ENCODE assay signal across 12 mouse cellular contexts in genomic region chr16:34748081-34748720, GRCm38 (mm10). TPM values are rescaled to one million over a fixed set of nuclear protein-coding genes. Genes with fewer than 3 reads are reported as not detected.
A peak's percentile ranks its signal among the peaks of the same experiment; 100 is the strongest.
DNase-seq lines count a peak whose midpoint lies in the region; ATAC-seq lines count a peak whose summit lies in the region.
"Had no signal": no experiment of that assay in that cellular context is flagged by ENCODE, and none has a peak within 500 bp of the region (broad histone marks: within the 10 kb centered on the region; RNA-seq: fewer than 3 reads in every experiment).

No protein-coding gene starts in this region.

- ATAC-seq in forebrain, embryonic 11.5 days (replicated peaks; ENCODE audit: low FRiP score) = peak; percentile 67
- no peak for ATAC-seq in forebrain, embryonic 15.5 days (replicated peaks)
- ATAC-seq in monocyte, adult 5-6 weeks (replicated peaks; ENCODE audit: insufficient number of reproducible peaks, low FRiP score, low TSS enrichment, poor library complexity, severe bottlenecking) = no peak
- ATAC-seq: intestine, embryonic 16.5 days had no signal

- H3K27me3 ChIP-seq in forebrain, embryonic 11.5 days (ENCODE audit: control insufficient read depth, insufficient read depth, low read length) = 0 out of 2 replicates have a peak, but pooled peaks cover 2% of the 10 kb centered on the region
- H3K27me3 ChIP-seq in forebrain, embryonic 15.5 days = peaks cover 11% of the 10 kb centered on the region; the same call in 1 of the 2 replicates
- peaks cover 29% of the 10 kb centered on the region for H3K27me3 ChIP-seq in heart, embryonic 10.5 days (ENCODE audit: insufficient read depth, poor library complexity, severe bottlenecking)

- H3K27ac ChIP-seq in forebrain, embryonic 11.5 days (ENCODE audit: low read depth, low read length) = no peak overlapping the region
- H3K27ac ChIP-seq in forebrain, embryonic 15.5 days (replicated peaks) = no peak overlapping the region
- no peak overlapping the region; the same call in 1 of the 2 replicates for H3K27ac ChIP-seq in heart, embryonic 10.5 days
- H3K27ac ChIP-seq: heart, embryonic 15.5 days had no signal

- H3K4me3 ChIP-seq in forebrain, embryonic 11.5 days (ENCODE audit: low read depth, low read length) = no peak overlapping the region
- H3K4me3 ChIP-seq in forebrain, embryonic 15.5 days = no peak overlapping the region
- no peak overlapping the region for H3K4me3 ChIP-seq in heart, embryonic 10.5 days
- H3K4me3 ChIP-seq: heart, embryonic 15.5 days had no signal

- H3K4me2 ChIP-seq in forebrain, embryonic 11.5 days (ENCODE audit: low read depth, low read length, severe bottlenecking) = 0 out of 2 replicates have a peak overlapping the region, but pooled peaks have one; percentile 8
- no peak overlapping the region for H3K4me2 ChIP-seq in forebrain, embryonic 15.5 days (replicated peaks)
- H3K4me2 ChIP-seq: heart, embryonic 15.5 days had no signal

- DNase-seq in forebrain, embryonic 11.5 days (ENCODE audit: low spot score) = peak; percentile 72
- peak; percentile 42 to 64 for DNase-seq in urinary bladder, adult 18-20 months (ENCODE audit: low spot score in 2 of 2)
- DNase-seq in urinary bladder, postnatal 10 days (ENCODE audit: low spot score) = no peak
- peak; percentile 36 for DNase-seq in mesoderm, embryonic 11.5 days (ENCODE audit: low read depth, low spot score)
- no peak for DNase-seq in heart, embryonic 10.5 days (ENCODE audit: low spot score)
- no peak for DNase-seq in adrenal gland, postnatal 4 days (ENCODE audit: low spot score in 2 of 2)
- DNase-seq: cerebellum, adult 9-11 months; thymus, postnatal 14 days had no signal

- H3K9me3 ChIP-seq in forebrain, embryonic 11.5 days (ENCODE audit: control insufficient read depth, low read length) = no peaks in the 10 kb centered on the region; the same call in 1 of the 2 replicates
- no peaks in the 10 kb centered on the region for H3K9me3 ChIP-seq in forebrain, embryonic 15.5 days
- no peaks in the 10 kb centered on the region for H3K9me3 ChIP-seq in heart, embryonic 10.5 days
- H3K9me3 ChIP-seq: heart, embryonic 15.5 days had no signal

- H3K9ac ChIP-seq in forebrain, embryonic 11.5 days (ENCODE audit: low read length) = no peak overlapping the region
- no peak overlapping the region for H3K9ac ChIP-seq in forebrain, embryonic 15.5 days (replicated peaks)
- H3K9ac ChIP-seq: heart, embryonic 15.5 days had no signal

- H3K4me1 ChIP-seq in forebrain, embryonic 11.5 days (replicated peaks; ENCODE audit: control insufficient read depth, insufficient read depth, low read length) = peaks cover 20% of the 10 kb centered on the region
- peaks cover 17% of the 10 kb centered on the region for H3K4me1 ChIP-seq in forebrain, embryonic 15.5 days
- peaks cover 18% of the 10 kb centered on the region for H3K4me1 ChIP-seq in heart, embryonic 10.5 days

- no peaks in the 10 kb centered on the region for H3K36me3 ChIP-seq in forebrain, embryonic 11.5 days (ENCODE audit: control insufficient read depth, insufficient read depth, low read length)
- H3K36me3 ChIP-seq in forebrain, embryonic 15.5 days = no peaks in the 10 kb centered on the region
- no peaks in the 10 kb centered on the region for H3K36me3 ChIP-seq in heart, embryonic 10.5 days
- H3K36me3 ChIP-seq: heart, embryonic 15.5 days had no signal

- WGBS in forebrain, embryonic 11.5 days = 11% methylated on average over 11 of the region's 11 CpGs
- WGBS in forebrain, embryonic 15.5 days = 19% methylated on average over 11 of the region's 11 CpGs
- WGBS in heart, embryonic 10.5 days = 24% methylated on average over 11 of the region's 11 CpGs

RNA-seq across cellular contexts. Expression of gene Mylk, which starts 3.2 kb away (rescaled TPM):
- 3.9 and 4.7 TPM in 2 replicates for polyA plus RNA-seq in forebrain, embryonic 11.5 days (2014; fragmentation: Nextera tagmentation; extraction: Ambion mirVana)
- polyA plus RNA-seq in forebrain, embryonic 15.5 days (2015; fragmentation: Nextera tagmentation; extraction: Ambion mirVana) = 4.3 and 4.6 TPM in 2 replicates
- 4.7 to 28.2 TPM (median 5.3 TPM) in 3 replicates for total RNA-seq in monocyte, adult 5-6 weeks (2017)
- 3.6 and 3.7 TPM in 2 replicates for polyA plus RNA-seq in heart, embryonic 10.5 days (2016; fragmentation: Nextera tagmentation; extraction: Ambion mirVana)
- total RNA-seq in adrenal gland, postnatal 4 days (2021) = 10 to 100 TPM; 50.8 to 66.3 TPM

RNA-seq across cellular contexts. Expression of gene Ccdc14, which starts 57.8 kb away (rescaled TPM):
- polyA plus RNA-seq in forebrain, embryonic 11.5 days (2014; fragmentation: Nextera tagmentation; extraction: Ambion mirVana) = 11.1 and 13.3 TPM in 2 replicates
- 5.2 and 5.4 TPM in 2 replicates for polyA plus RNA-seq in forebrain, embryonic 15.5 days (2015; fragmentation: Nextera tagmentation; extraction: Ambion mirVana)
- 1.3 to 3.9 TPM (median 3.4 TPM) in 3 replicates for total RNA-seq in monocyte, adult 5-6 weeks (2017)
- 8.3 and 10.2 TPM in 2 replicates for polyA plus RNA-seq in heart, embryonic 10.5 days (2016; fragmentation: Nextera tagmentation; extraction: Ambion mirVana)
- total RNA-seq in adrenal gland, postnatal 4 days (2021) = 1 to 10 TPM; 8.3 to 9.6 TPM

Comparison
In these comparisons a context has a peak if more than half of its experiments do, and no peak if none do; other contexts are left out.
1. DNase-seq: peak in forebrain, embryonic 11.5 days (single experiment), urinary bladder, adult 18-20 months (2 of 2) and mesoderm, embryonic 11.5 days (single experiment); none in urinary bladder, postnatal 10 days (single experiment), heart, embryonic 10.5 days (single experiment) and adrenal gland, postnatal 4 days (0 of 2).